Mouse (Mus musculus) limb, embryonic 15.5 days (tissue): ENCODE measurements around the gene Mad2l2. TPM values are rescaled to one million over a fixed set of nuclear protein-coding genes. Genes with fewer than 3 reads are reported as not detected.

Source experiments
- ATAC-seq: fragments of 200-750 bp; cut with Nextera tagmentation; 2 replicates; pipeline ENCODE4 v1.8.0; 2017; ENCODE audit warnings: low read depth, moderate TSS enrichment; ENCODE audit not compliant: insufficient number of reproducible peaks, low FRiP score, low TSS enrichment
- H3K27ac ChIP-seq: fragments of 300-500 bp; sonication (generic); 2 replicates; pipeline ENCODE4 v1.5.1; 2015; ENCODE audit warnings: moderate library complexity, mild to moderate bottlenecking, inconsistent platforms
- H3K27me3 ChIP-seq: fragments of 300-500 bp; sonication (generic); 2 replicates; pipeline ENCODE4 v1.6.1; 2015; ENCODE audit warnings: inconsistent platforms
- H3K36me3 ChIP-seq: fragments of 300-500 bp; sonication (generic); 2 replicates; pipeline ENCODE4 v1.6.1; 2015; ENCODE audit warnings: inconsistent platforms
- H3K4me1 ChIP-seq: fragments of 300-500 bp; sonication (generic); 2 replicates; pipeline ENCODE4 v1.6.1; 2015; ENCODE audit warnings: inconsistent platforms
- H3K4me2 ChIP-seq: fragments of 300-500 bp; sonication (generic); 2 replicates; pipeline ENCODE4 v1.6.1; 2015; ENCODE audit warnings: mild to moderate bottlenecking, inconsistent platforms
- H3K4me3 ChIP-seq: fragments of 300-500 bp; sonication (generic); 2 replicates; pipeline ENCODE4 v1.5.1; 2015; ENCODE audit warnings: mild to moderate bottlenecking, inconsistent platforms
- H3K9ac ChIP-seq: fragments of 300-500 bp; sonication (generic); 2 replicates; pipeline ENCODE4 v1.6.1; 2015; ENCODE audit warnings: inconsistent platforms
- H3K9me3 ChIP-seq: fragments of 300-500 bp; sonication (generic); 2 replicates; pipeline ENCODE4 v1.6.1; 2016; ENCODE audit warnings: inconsistent platforms
- WGBS: fragments of 180-500 bp; shearing (Covaris S2); methylation state at CpG from one replicate; pipeline ENCODE4 v1.1.7; 2015; 5-methylcytosine and 5-hydroxymethylcytosine counted together
- polyA plus RNA-seq: library from polyadenylated mRNA; unstranded; fragments of >200 nt; fragmentation: Nextera tagmentation; extraction: Ambion mirVana; gene quantifications from 2 replicates; pipeline ENCODE4 v1.2.1, GENCODE M21; 2015

The Mad2l2 gene
- 47.7 and 48.4 TPM in 2 replicates for polyA plus RNA-seq

DNA sequence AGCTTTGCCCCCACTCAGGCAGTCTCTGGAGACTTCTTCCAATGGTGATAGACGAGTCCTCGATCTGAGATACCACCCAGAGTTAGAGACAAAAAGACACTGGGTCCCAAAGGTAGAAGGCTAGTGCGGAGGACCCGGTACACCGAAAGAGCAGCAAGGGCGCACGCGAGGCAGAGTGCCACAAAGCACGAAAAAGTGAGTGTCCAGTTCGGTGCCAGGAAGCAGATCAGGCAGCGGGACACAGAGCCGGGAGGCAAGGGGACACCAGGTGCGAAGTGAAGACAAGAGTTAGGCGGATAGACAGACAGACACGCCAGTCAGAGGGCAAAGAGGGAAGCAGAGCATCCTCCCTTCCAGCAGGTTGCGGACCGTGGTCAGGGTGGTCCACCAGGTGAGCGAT lies at the start of gene Mad2l2:
Gene Mad2l2 (plus strand): TSS at position 252 of the 400 bp plus-strand sequence.
- H3K9ac ChIP-seq, result peak within 1 kb of the TSS; percentile 39
- H3K27me3 ChIP-seq, result peaks cover 40% of the 10 kb centered on the region
- H3K9me3 ChIP-seq, result no peaks in the 10 kb centered on the region
- H3K4me3 ChIP-seq, result peak within 1 kb of the TSS; percentile 69
- 2% methylated on average over 18 of the region's 18 CpGs for WGBS
- ATAC-seq, result no peak
- H3K4me1 ChIP-seq, result peaks cover 18% of the 10 kb centered on the region
- no peaks in the 10 kb centered on the region for H3K36me3 ChIP-seq
- H3K27ac ChIP-seq, result peak within 1 kb of the TSS; percentile 43; the same call in 1 of the 2 replicates
- H3K4me2 ChIP-seq, result peak within 1 kb of the TSS; percentile 96

DNA sequence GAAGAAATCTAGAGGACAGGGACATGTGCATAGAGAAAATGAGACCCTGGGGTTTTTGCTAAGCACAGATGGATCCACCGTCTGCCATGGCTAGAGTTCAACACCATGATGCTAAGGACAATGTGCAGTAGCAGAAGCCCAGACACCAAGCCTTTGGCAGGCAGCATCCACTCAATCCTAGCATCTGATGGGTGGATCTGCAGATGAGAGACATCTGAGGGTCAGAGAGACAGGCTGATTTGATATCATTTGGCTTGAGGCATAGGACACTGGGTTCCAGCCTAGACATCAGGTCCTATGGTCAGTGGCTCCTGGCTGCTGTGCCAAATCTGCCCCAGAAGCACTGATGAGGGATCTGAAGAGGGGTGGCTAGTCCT lies 49.6 kb upstream of the Mad2l2 start:
- peaks cover 30% of the 10 kb centered on the region for H3K36me3 ChIP-seq
- H3K4me3 ChIP-seq, result no peak overlapping the region
- H3K27me3 ChIP-seq, result no peaks in the 10 kb centered on the region
- ATAC-seq, result no peak
- no peaks in the 10 kb centered on the region for H3K9me3 ChIP-seq
- WGBS, result 83% methylated on average over 1 of the region's 1 CpGs
- no peak overlapping the region for H3K27ac ChIP-seq
- H3K4me2 ChIP-seq, result no peak overlapping the region
- no peak overlapping the region for H3K9ac ChIP-seq
- peaks cover 22% of the 10 kb centered on the region for H3K4me1 ChIP-seq

DNA sequence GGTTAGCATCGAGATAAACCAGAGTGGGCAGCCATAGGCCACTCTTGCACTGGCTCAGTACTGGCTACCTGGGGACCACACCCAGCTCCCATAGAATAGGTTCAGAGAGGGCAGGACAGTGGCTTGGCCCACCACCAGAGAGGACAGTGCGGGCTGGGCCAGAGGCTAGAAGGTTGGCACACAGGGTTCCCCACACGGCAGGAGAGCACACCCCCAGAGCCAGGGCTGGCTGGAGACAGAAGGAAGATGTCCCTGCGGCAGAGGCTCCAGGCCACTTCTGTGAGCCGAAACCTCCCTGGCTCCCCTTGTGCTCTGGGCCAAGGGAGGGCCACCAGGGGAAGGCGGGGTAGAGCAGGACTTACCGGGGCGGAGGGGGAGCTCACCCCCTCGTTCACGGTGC lies 49.0 kb upstream of the Mad2l2 start:
- Histone ChIP-seq H3K36me3 (peaks cover 30% of the 10 kb centered on the region), H3K27me3 (no peaks in the 10 kb centered on the region), H3K27ac (no peak overlapping the region), H3K9me3 (no peaks in the 10 kb centered on the region), H3K9ac (no peak overlapping the region), H3K4me1 (peaks cover 28% of the 10 kb centered on the region), H3K4me2 (no peak overlapping the region), H3K4me3 (no peak overlapping the region)
- no peak for ATAC-seq
- 96% methylated on average over 10 of the region's 10 CpGs for WGBS

DNA sequence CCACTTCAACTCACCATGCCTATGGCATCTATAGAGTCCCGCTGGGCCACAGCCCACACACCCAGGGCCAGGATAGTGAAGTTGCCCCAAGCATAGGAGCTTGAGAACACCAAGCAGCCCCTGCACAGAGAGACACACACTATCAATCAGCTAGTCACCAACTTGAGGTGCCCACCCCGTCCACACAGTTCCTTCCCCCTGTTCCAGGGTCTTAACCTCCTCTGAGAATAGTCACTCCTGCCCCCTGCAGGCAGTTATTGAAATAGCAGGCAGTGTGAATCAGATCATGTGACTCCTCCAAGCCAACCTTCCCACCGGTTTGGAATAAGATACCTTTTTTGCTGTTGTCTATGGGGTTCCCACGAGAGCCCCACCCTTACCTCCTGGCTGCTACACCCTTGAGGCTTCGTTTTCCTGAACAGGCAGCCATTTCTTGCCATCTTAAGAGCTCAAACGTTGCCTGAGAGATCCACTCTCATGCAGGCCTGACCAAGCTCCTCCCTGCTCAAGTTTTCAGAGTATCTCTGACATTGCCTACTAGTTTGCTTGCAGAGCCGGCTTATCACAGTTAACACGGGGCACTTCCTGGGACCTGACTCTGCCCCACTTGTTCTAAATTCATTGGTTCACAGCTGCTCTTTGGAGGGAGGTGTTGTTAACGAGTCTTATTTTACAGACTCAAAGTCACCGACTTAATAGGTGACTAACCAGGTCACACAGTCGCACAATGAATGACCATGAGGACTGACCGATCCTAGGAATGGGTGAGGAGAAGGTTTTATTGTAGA lies 47.7 kb upstream of the Mad2l2 start:
- no peak overlapping the region for H3K27ac ChIP-seq
- no peak overlapping the region for H3K4me2 ChIP-seq
- H3K9me3 ChIP-seq, result no peaks in the 10 kb centered on the region
- no peak overlapping the region for H3K4me3 ChIP-seq
- no peaks in the 10 kb centered on the region for H3K27me3 ChIP-seq
- H3K36me3 ChIP-seq, result peaks cover 30% of the 10 kb centered on the region
- H3K4me1 ChIP-seq, result peaks cover 40% of the 10 kb centered on the region
- no peak for ATAC-seq
- no peak overlapping the region for H3K9ac ChIP-seq
- 48% methylated on average over 12 of the region's 12 CpGs for WGBS

DNA sequence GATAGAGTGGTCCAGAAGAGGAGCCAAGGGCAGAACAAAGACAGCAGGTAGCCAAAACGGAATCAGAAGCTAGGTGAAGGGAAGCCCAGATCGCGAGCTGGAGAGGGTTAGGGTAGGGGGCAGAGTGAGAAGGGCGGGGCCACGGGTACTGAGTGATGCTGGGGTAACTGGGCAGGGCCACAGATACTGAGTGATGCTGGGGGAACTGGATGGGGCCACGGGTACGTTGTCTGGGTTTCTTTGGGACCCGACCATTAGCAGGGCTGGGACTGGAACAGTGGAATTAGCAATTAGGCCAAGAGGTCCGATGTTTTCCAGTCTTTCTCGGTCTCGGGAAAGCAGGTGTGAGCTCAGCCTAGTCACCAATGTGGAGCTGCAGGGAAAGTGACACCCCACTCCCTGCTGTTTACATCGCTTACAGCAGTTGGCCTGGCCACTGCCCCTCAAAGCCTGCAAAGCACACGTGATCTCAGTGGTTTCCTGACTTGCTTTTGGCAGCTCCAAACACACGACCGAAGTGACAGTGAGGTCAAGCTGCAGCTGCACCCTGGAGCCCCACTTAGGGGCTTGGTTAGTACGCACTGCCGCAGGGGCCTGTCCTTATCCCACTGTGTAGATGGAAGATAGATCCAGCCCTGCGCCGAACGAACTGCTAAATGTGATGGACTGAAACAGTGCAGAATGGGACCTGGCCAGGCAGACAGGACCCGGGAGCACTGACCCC lies 46.8 kb upstream of the Mad2l2 start:
- Histone ChIP-seq H3K27me3 (no peaks in the 10 kb centered on the region), H3K27ac (peak overlapping the region; percentile 28; the same call in 1 of the 2 replicates), H3K4me2 (no peak overlapping the region), H3K9me3 (no peaks in the 10 kb centered on the region), H3K4me1 (peaks cover 48% of the 10 kb centered on the region), H3K36me3 (peaks cover 30% of the 10 kb centered on the region), H3K4me3 (no peak overlapping the region), H3K9ac (no peak overlapping the region)
- ATAC-seq, result no peak
- 55% methylated on average over 21 of the region's 21 CpGs for WGBS

DNA sequence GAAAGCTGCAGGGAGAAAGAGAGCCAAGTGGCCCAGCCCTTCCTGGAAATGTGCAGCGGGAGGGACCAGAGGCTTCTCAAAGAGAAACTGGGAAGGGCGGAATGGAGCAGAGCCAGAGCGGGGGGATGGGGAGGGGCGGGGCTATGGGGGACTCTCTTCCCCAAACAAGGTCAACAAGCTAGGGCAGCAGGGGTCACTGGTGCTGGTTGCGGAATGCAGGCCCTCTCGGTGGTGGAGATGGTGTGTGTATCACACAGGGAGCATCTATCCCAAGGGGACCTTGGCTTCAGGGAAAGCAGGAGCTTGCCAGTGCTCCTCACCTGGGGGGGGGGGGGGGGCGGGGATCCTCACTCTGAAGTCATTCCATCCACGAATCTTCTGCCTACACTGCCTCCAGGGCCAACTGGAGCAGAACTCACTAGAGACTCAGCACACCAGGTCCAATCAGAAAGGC lies 45.9 kb upstream of the Mad2l2 start:
- Histone ChIP-seq H3K36me3 (peaks cover 27% of the 10 kb centered on the region), H3K9me3 (no peaks in the 10 kb centered on the region), H3K4me2 (no peak overlapping the region), H3K27me3 (no peaks in the 10 kb centered on the region), H3K9ac (no peak overlapping the region), H3K27ac (no peak overlapping the region), H3K4me1 (peaks cover 48% of the 10 kb centered on the region), H3K4me3 (no peak overlapping the region)
- ATAC-seq, result no peak
- WGBS, result 19% methylated on average over 8 of the region's 8 CpGs

DNA sequence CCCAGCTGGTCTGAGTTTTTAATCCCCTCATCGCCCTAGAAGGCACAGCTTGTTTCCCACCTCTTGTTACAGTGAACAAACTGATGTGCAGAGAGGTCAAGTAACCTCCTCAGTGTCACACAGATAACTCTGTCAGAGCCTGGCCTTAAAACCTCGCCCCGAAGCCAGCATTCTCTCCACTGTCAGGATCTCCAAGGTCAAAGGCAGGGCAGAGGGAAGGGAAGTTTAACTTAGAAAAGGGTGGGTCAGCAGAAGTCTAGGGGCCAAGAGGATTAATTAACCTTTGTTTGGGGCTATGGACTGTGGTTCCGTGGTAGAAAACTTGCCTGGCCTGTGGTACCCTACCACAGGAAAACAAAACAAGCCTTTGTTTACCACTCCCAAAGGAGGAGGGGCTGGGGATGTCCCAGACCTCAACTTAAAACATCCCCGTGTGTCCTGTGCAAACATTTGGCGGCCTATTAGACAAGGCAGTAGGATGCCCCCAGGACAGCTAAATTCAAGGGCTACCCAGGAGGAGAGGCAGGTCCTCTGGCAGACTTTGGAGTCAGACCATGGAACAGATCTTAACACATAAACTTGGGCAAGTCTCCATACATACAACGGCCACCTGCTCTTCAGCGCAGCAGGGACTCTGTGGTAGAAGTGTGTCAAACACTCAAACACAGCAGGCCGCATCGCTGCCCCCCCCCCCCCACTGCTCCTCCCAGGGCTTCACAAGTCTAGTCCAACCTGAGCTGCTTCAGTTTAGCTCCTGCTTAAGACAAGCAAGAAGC lies 44.9 kb upstream of the Mad2l2 start:
- ATAC-seq, result no peak
- Histone ChIP-seq H3K4me2 (no peak overlapping the region), H3K27me3 (no peaks in the 10 kb centered on the region), H3K9ac (no peak overlapping the region), H3K4me3 (no peak overlapping the region), H3K4me1 (peaks cover 48% of the 10 kb centered on the region), H3K9me3 (no peaks in the 10 kb centered on the region), H3K27ac (no peak overlapping the region), H3K36me3 (peaks cover 19% of the 10 kb centered on the region)
- 50% methylated on average over 10 of the region's 10 CpGs for WGBS

DNA sequence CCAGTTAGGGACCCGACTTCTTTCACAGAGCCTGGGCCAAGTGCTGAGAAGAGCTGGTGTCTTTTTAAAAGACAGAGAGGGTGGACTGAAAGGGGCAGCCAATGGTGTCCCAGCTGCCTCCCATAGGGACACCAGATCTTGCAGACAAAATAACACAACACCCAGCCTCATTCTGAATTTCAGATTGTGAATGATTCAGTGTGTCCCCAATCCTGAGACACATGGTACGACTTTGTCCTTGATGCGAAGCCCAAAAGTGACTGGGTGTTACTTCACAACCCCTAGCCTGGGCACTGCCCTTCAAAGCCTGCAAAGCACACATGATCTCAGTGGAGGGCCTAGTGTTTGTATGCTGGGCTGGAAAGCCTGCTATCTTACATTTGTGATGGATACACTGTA lies 44.3 kb upstream of the Mad2l2 start:
- Histone ChIP-seq H3K4me1 (peaks cover 48% of the 10 kb centered on the region), H3K9me3 (no peaks in the 10 kb centered on the region), H3K27me3 (no peaks in the 10 kb centered on the region), H3K36me3 (peaks cover 15% of the 10 kb centered on the region), H3K9ac (no peak overlapping the region), H3K4me2 (no peak overlapping the region), H3K4me3 (no peak overlapping the region), H3K27ac (no peak overlapping the region)
- 80% methylated on average over 3 of the region's 3 CpGs for WGBS
- ATAC-seq, result no peak

DNA sequence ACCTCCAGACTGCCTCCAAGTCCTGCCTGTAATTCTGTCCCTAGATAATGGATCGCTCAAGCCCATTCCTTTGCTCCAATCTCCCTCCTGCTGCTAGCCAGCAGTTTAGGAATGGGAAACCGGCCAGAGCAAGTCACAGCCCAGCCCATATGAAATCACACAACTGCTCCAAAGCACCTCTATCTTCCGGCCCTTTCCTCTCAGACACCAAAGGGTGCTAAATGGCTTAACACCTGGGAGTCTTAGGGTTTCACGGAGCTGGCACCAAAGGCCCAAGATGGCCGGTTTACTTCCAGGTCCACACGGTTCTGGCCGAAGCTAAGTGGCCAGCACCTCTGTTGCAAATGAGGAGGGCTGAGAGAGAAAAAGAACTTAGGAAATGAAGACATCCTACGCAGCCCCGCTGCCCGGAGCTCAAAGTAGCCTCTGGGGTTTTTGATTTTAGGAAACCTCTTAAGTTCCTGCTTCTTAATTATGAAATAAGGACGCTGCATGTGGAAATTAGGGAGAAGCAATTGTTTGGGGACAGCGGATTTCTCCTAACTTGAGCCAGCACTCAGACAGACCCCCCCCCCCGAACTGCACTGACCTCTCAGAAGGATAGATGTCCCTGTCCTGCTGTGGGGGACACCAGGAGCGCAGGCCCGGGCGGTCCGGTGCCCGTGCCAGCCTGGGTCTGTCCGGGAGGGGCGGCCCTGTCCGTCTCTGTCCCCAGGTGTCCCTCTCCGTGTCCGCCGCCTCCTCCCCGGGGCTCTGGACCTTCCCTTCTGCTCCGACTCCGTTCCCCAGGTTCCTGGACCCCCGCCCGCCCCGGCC lies 42.9 kb upstream of the Mad2l2 start:
- no peaks in the 10 kb centered on the region for H3K9me3 ChIP-seq
- peak overlapping the region; percentile 76 for H3K9ac ChIP-seq
- peak overlapping the region; percentile 83 for H3K4me3 ChIP-seq
- 0 out of 2 replicates have a peak, but pooled peaks cover under 1% of the 10 kb centered on the region for H3K36me3 ChIP-seq
- no peaks in the 10 kb centered on the region for H3K27me3 ChIP-seq
- H3K4me1 ChIP-seq, result peaks cover 48% of the 10 kb centered on the region
- H3K27ac ChIP-seq, result peak overlapping the region; percentile 64
- 4% methylated on average over 30 of the region's 30 CpGs for WGBS
- peak overlapping the region; percentile 77 for H3K4me2 ChIP-seq
- ATAC-seq, result no peak; the same call in 1 of the 2 replicates

DNA sequence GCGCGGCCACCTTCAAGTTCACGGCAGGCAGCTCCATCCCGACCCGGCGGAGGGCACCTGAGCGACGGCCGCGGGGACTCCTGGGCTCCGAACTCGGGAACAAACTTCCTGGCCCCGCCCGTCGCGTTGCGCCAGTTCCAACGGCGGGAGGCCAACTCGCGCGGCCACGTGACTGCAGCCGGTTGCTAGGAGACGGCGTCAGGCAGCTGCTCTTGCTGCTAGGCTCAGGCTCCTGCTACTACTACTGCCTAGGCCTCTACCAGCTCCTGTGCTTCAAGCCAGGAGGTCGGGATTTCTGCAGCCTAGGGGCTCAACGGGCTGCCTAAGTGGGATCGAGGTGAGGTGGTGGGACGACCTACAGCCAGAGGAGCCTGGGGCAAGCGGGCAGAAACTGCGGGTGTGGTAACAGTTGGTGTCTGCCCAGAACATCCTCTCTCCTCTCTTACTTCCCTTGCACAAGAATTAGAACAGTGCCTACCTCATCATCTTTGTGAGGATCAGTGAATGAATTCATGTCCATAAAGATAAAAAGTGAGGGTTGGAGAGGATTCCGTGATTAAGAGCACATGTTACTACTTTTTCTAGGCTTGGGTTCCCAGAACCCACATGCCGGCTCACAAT lies 42.2 kb upstream of the Mad2l2 start, which contains the start of gene Agtrap:
Gene Agtrap (minus strand): TSS at position 125 of the 621 bp plus-strand sequence.
- ATAC-seq, result peak; percentile 83

More for the DNA sequence above, 42.2 kb upstream of the Mad2l2 start, which contains the start of gene Agtrap:
- peak within 1 kb of the TSS; percentile 83 for H3K4me3 ChIP-seq
- peak within 1 kb of the TSS; percentile 76 for H3K9ac ChIP-seq
- H3K27me3 ChIP-seq, result no peaks in the 10 kb centered on the region
- H3K4me1 ChIP-seq, result peaks cover 45% of the 10 kb centered on the region
- no peaks in the 10 kb centered on the region for H3K9me3 ChIP-seq
- peak within 1 kb of the TSS; percentile 64 for H3K27ac ChIP-seq
- H3K36me3 ChIP-seq, result no peaks in the 10 kb centered on the region
- peak within 1 kb of the TSS; percentile 77 for H3K4me2 ChIP-seq
- 4% methylated on average over 34 of the region's 34 CpGs for WGBS
